Mouse (Mus musculus): ENCODE data around the gene Anp32e. TPM values are rescaled to one million over a fixed set of nuclear protein-coding genes. Genes with fewer than 3 reads are reported as not detected.

Anp32e gene
- 159 and 180 TPM in 2 replicates for polyA plus RNA-seq (2015; fragmentation: Nextera tagmentation; extraction: Ambion mirVana)

- under 1% methylated on average over 49 of the region's 49 CpGs for WGBS
- peak within 1 kb of the TSS; percentile 81 for H3K4me3 ChIP-seq (replicated peaks)
- H3K9ac ChIP-seq: peak within 1 kb of the TSS; percentile 95
- peak; percentile 100 for ATAC-seq (ENCODE audit: insufficient read depth, low FRiP score, low read depth)
- 0 out of 2 replicates have a peak, but pooled peaks cover 3% of the 10 kb centered on the region for H3K4me1 ChIP-seq
- no peaks in the 10 kb centered on the region for H3K27me3 ChIP-seq (replicated peaks)
- H3K27ac ChIP-seq: peak within 1 kb of the TSS; percentile 90
- H3K9me3 ChIP-seq: no peaks in the 10 kb centered on the region
- H3K4me2 ChIP-seq: peak within 1 kb of the TSS; percentile 67
- H3K36me3 ChIP-seq: no peaks in the 10 kb centered on the region; the same call in 1 of the 2 replicates
Observed at GRCm38 (mm10) chr3:95928658-95929503, at the start of gene Anp32e. Gene Anp32e, plus strand, starts transcription at chr3:95929246.

GRCm38 (mm10) chr3:95881979-95882815 lies 46.8 kb upstream of the Anp32e start, which contains the start of gene Ciart:
Gene Ciart, minus strand, starts transcription at chr3:95882251.
- Histone ChIP-seq H3K4me2 (peak within 1 kb of the TSS; percentile 98), H3K36me3 (no peaks in the 10 kb centered on the region), H3K27me3 (replicated peaks) (no peaks in the 10 kb centered on the region), H3K9me3 (no peaks in the 10 kb centered on the region), H3K27ac (peak within 1 kb of the TSS; percentile 31; the same call in 1 of the 2 replicates), H3K9ac (peak within 1 kb of the TSS; percentile 24; the same call in 1 of the 2 replicates), H3K4me1 (peaks cover 11% of the 10 kb centered on the region; the same call in 1 of the 2 replicates), H3K4me3 (replicated peaks) (peak within 1 kb of the TSS; percentile 51)
- ATAC-seq (ENCODE audit: insufficient read depth, low FRiP score, low read depth): peak; percentile 98
- WGBS: under 1% methylated on average over 65 of the region's 66 CpGs

- H3K36me3 ChIP-seq: no peaks in the 10 kb centered on the region
- peak overlapping the region; percentile 31; the same call in 1 of the 2 replicates for H3K27ac ChIP-seq
- H3K4me3 ChIP-seq (replicated peaks): peak overlapping the region; percentile 51
- WGBS: 2% methylated on average over 24 of the region's 24 CpGs
- peak overlapping the region; percentile 98 for H3K4me2 ChIP-seq
- no peaks in the 10 kb centered on the region for H3K27me3 ChIP-seq (replicated peaks)
- H3K9ac ChIP-seq: peak overlapping the region; percentile 24; the same call in 1 of the 2 replicates
- no peaks in the 10 kb centered on the region for H3K9me3 ChIP-seq
- peaks cover 11% of the 10 kb centered on the region; the same call in 1 of the 2 replicates for H3K4me1 ChIP-seq
- ATAC-seq (ENCODE audit: insufficient read depth, low FRiP score, low read depth): no peak
Observed at GRCm38 (mm10) chr3:95882816-95883425, 46.1 kb upstream of the Anp32e start.

- no peak overlapping the region for H3K4me3 ChIP-seq (replicated peaks)
- no peaks in the 10 kb centered on the region for H3K27me3 ChIP-seq (replicated peaks)
- no peak overlapping the region for H3K4me2 ChIP-seq
- H3K36me3 ChIP-seq: no peaks in the 10 kb centered on the region
- H3K9me3 ChIP-seq: no peaks in the 10 kb centered on the region
- WGBS: 75% methylated on average over 5 of the region's 5 CpGs
- H3K9ac ChIP-seq: no peak overlapping the region
- H3K27ac ChIP-seq: 0 out of 2 replicates have a peak overlapping the region, but pooled peaks have one; percentile 11
- peaks cover 11% of the 10 kb centered on the region; the same call in 1 of the 2 replicates for H3K4me1 ChIP-seq
- no peak for ATAC-seq (ENCODE audit: insufficient read depth, low FRiP score, low read depth)
Observed at GRCm38 (mm10) chr3:95884400-95884799, 44.6 kb upstream of the Anp32e start.

GRCm38 (mm10) chr3:95887596-95887995 lies 41.5 kb upstream of the Anp32e start:
- Histone ChIP-seq H3K36me3 (no peaks in the 10 kb centered on the region), H3K27ac (no peak overlapping the region), H3K9ac (no peak overlapping the region), H3K4me2 (no peak overlapping the region), H3K4me3 (replicated peaks) (no peak overlapping the region), H3K9me3 (no peaks in the 10 kb centered on the region), H3K4me1 (peaks cover 21% of the 10 kb centered on the region), H3K27me3 (replicated peaks) (no peaks in the 10 kb centered on the region)
- WGBS: 79% methylated on average over 4 of the region's 4 CpGs
- no peak for ATAC-seq (ENCODE audit: insufficient read depth, low FRiP score, low read depth)

GRCm38 (mm10) chr3:95889664-95890063 lies 39.4 kb upstream of the Anp32e start:
- no peak overlapping the region for H3K27ac ChIP-seq
- H3K27me3 ChIP-seq (replicated peaks): no peaks in the 10 kb centered on the region
- H3K9ac ChIP-seq: no peak overlapping the region
- H3K4me1 ChIP-seq: peaks cover 22% of the 10 kb centered on the region
- no peak for ATAC-seq (ENCODE audit: insufficient read depth, low FRiP score, low read depth)
- H3K4me3 ChIP-seq (replicated peaks): no peak overlapping the region
- 78% methylated on average over 3 of the region's 3 CpGs for WGBS
- H3K4me2 ChIP-seq: no peak overlapping the region
- H3K36me3 ChIP-seq: no peaks in the 10 kb centered on the region
- H3K9me3 ChIP-seq: no peaks in the 10 kb centered on the region

GRCm38 (mm10) chr3:95891211-95892065 lies 37.6 kb upstream of the Anp32e start, which contains the start of gene BC028528:
Gene BC028528, minus strand, starts transcription at chr3:95892005.
- Histone ChIP-seq H3K36me3 (no peaks in the 10 kb centered on the region), H3K4me3 (replicated peaks) (peak within 1 kb of the TSS; percentile 35), H3K4me2 (peak within 1 kb of the TSS; percentile 50), H3K9me3 (no peaks in the 10 kb centered on the region), H3K27ac (peak within 1 kb of the TSS; percentile 86), H3K4me1 (peaks cover 22% of the 10 kb centered on the region), H3K9ac (peak within 1 kb of the TSS; percentile 14; the same call in 1 of the 2 replicates), H3K27me3 (replicated peaks) (no peaks in the 10 kb centered on the region)
- ATAC-seq (ENCODE audit: insufficient read depth, low FRiP score, low read depth): no peak
- WGBS: 17% methylated on average over 12 of the region's 12 CpGs

GRCm38 (mm10) chr3:95892066-95893052 lies 36.7 kb upstream of the Anp32e start:
- WGBS: 32% methylated on average over 11 of the region's 11 CpGs
- Histone ChIP-seq H3K27ac (peak overlapping the region; percentile 86), H3K27me3 (replicated peaks) (no peaks in the 10 kb centered on the region), H3K9ac (no peak overlapping the region), H3K4me2 (peak overlapping the region; percentile 50), H3K36me3 (no peaks in the 10 kb centered on the region), H3K4me1 (peaks cover 22% of the 10 kb centered on the region), H3K4me3 (replicated peaks) (peak overlapping the region; percentile 35), H3K9me3 (no peaks in the 10 kb centered on the region)
- ATAC-seq (ENCODE audit: insufficient read depth, low FRiP score, low read depth): no peak

- H3K4me3 ChIP-seq (replicated peaks): peak overlapping the region; percentile 65
- no peak overlapping the region for H3K9ac ChIP-seq
- no peaks in the 10 kb centered on the region for H3K36me3 ChIP-seq
- WGBS: 17% methylated on average over 7 of the region's 7 CpGs
- peak overlapping the region; percentile 83 for H3K27ac ChIP-seq
- H3K27me3 ChIP-seq (replicated peaks): no peaks in the 10 kb centered on the region
- peak overlapping the region; percentile 61 for H3K4me2 ChIP-seq
- ATAC-seq (ENCODE audit: insufficient read depth, low FRiP score, low read depth): no peak
- no peaks in the 10 kb centered on the region for H3K9me3 ChIP-seq
- peaks cover 22% of the 10 kb centered on the region for H3K4me1 ChIP-seq
Observed at GRCm38 (mm10) chr3:95893126-95893525, 35.9 kb upstream of the Anp32e start.

Data from stomach, embryonic 15.5 days (tissue).